Mouse (Mus musculus): Measurements from ENCODE around the gene Ccdc106. TPM values are rescaled to one million over a fixed set of nuclear protein-coding genes. Genes with fewer than 3 reads are reported as not detected.

Gene Ccdc106
- 7.5 and 11.2 TPM in 2 replicates for total RNA-seq (2012; rRNA removed)

GRCm38 (mm10) chr7:5020000-5020681, at the start of gene Ccdc106, which contains the start of gene Zfp865:
Gene Ccdc106, plus strand, starts transcription at chr7:5020553.
Gene Zfp865, plus strand, starts transcription at chr7:5020376.
- in situ Hi-C loops (cut with MboI; ENCODE audit: low sequenced_read_pairs in 2 of 2, unreplicated experiment in 2 of 2): no loop called here
- peak within 1 kb of the TSS; percentile 95 for H3K9ac ChIP-seq (ENCODE audit: insufficient read depth, low read depth, low read length, poor library complexity, severe bottlenecking)
- peak within 1 kb of the TSS; percentile 59 to 97 for H3K4me3 ChIP-seq (ENCODE audit: insufficient read depth in 1 of 2, low read depth in 1 of 2, low read length in 2 of 2, poor library complexity in 1 of 2, severe bottlenecking in 1 of 2)
- H3K4me1 ChIP-seq (ENCODE audit: control insufficient read depth in 2 of 2, insufficient read depth in 2 of 2, low read length in 2 of 2, poor library complexity in 1 of 2): peaks cover 4 to 16% of the 10 kb centered on the region in 2 experiments; a peak in 3 of 4 replicates
- H3K36me3 ChIP-seq (ENCODE audit: control insufficient read depth, insufficient read depth, low read length, poor library complexity, severe bottlenecking): peaks cover 16% of the 10 kb centered on the region; the same call in 1 of the 2 replicates
- peak within 1 kb of the TSS; percentile 94 for H3K27ac ChIP-seq (ENCODE audit: insufficient read depth, low read depth, low read length, poor library complexity, severe bottlenecking)
- peak; percentile 98 for DNase-seq (ENCODE audit: low read depth, low spot score)
- no peaks in the 10 kb centered on the region for H3K9me3 ChIP-seq (ENCODE audit: control insufficient read depth, insufficient read depth, low read depth, low read length)
- TF ChIP-seq HCFC1 (IDR thresholded peaks at IDR 0.05; ENCODE audit: borderline replicate concordance, insufficient read depth, low read length) (0 out of 2 replicates have a peak, but pooled peaks have one; percentile 65), MAFK (IDR thresholded peaks at IDR 0.05; ENCODE audit: insufficient read depth, low read depth, low read length) (no peak)

GRCm38 (mm10) chr7:4971068-4971467, 49.3 kb upstream of the Ccdc106 start, which contains the start of gene Sbk3:
Gene Sbk3, minus strand, starts transcription at chr7:4971168.
- Histone ChIP-seq H3K4me3 (ENCODE audit: insufficient read depth in 1 of 2, low read depth in 1 of 2, low read length in 2 of 2, poor library complexity in 1 of 2, severe bottlenecking in 1 of 2) (no peak within 1 kb of the TSS), H3K9ac (ENCODE audit: insufficient read depth, low read depth, low read length, poor library complexity, severe bottlenecking) (no peak within 1 kb of the TSS), H3K36me3 (ENCODE audit: control insufficient read depth, insufficient read depth, low read length, poor library complexity, severe bottlenecking) (no peaks in the 10 kb centered on the region), H3K27ac (ENCODE audit: insufficient read depth, low read depth, low read length, poor library complexity, severe bottlenecking) (no peak within 1 kb of the TSS), H3K9me3 (ENCODE audit: control insufficient read depth, insufficient read depth, low read depth, low read length) (no peaks in the 10 kb centered on the region), H3K4me1 (ENCODE audit: control insufficient read depth in 2 of 2, insufficient read depth in 2 of 2, low read length in 2 of 2, poor library complexity in 1 of 2) (no peaks in the 10 kb centered on the region)
- no peak for DNase-seq (ENCODE audit: low read depth, low spot score)
- in situ Hi-C loops (cut with MboI; ENCODE audit: low sequenced_read_pairs in 2 of 2, unreplicated experiment in 2 of 2): no loop called here
- TF ChIP-seq ZNF384 (IDR thresholded peaks at IDR 0.05; ENCODE audit: low read depth, low read length) (no peak), CHD2 (IDR thresholded peaks at IDR 0.05; ENCODE audit: low read depth, low read length) (no peak), HCFC1 (IDR thresholded peaks at IDR 0.05; ENCODE audit: borderline replicate concordance, insufficient read depth, low read length) (no peak)

DNA sequence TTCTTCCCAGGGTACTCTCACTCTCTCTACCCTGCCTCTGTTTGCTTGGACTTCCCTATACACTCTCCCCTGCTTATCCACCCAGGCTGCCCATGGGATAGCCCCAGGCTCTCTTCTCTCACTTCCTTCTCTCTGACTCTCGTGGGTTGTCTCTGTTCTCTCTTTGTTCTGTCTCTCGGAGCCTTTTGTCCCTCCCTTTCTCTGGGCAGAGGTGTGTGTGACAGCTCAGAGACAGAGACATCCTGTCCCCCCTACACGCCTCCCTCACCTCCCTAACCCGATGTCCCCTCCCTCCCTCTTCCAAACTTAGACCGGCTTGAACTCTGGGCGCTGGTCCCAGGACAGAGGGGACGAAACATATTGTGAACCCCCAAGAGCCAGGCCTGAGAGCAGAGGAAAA, 48.6 kb upstream of the Ccdc106 start:
- H3K27ac ChIP-seq (ENCODE audit: insufficient read depth, low read depth, low read length, poor library complexity, severe bottlenecking): no peak overlapping the region
- no peaks in the 10 kb centered on the region for H3K36me3 ChIP-seq (ENCODE audit: control insufficient read depth, insufficient read depth, low read length, poor library complexity, severe bottlenecking)
- DNase-seq (ENCODE audit: low read depth, low spot score): no peak
- no peak overlapping the region for H3K4me3 ChIP-seq (ENCODE audit: insufficient read depth in 1 of 2, low read depth in 1 of 2, low read length in 2 of 2, poor library complexity in 1 of 2, severe bottlenecking in 1 of 2)
- H3K9me3 ChIP-seq (ENCODE audit: control insufficient read depth, insufficient read depth, low read depth, low read length): no peaks in the 10 kb centered on the region
- no peak overlapping the region for H3K9ac ChIP-seq (ENCODE audit: insufficient read depth, low read depth, low read length, poor library complexity, severe bottlenecking)
- in situ Hi-C loops (cut with MboI; ENCODE audit: low sequenced_read_pairs in 2 of 2, unreplicated experiment in 2 of 2): no loop called here
- no peaks in the 10 kb centered on the region for H3K4me1 ChIP-seq (ENCODE audit: control insufficient read depth in 2 of 2, insufficient read depth in 2 of 2, low read length in 2 of 2, poor library complexity in 1 of 2)
- TF ChIP-seq MAFK (IDR thresholded peaks at IDR 0.05; ENCODE audit: insufficient read depth, low read depth, low read length) (no peak), ZC3H11A (IDR thresholded peaks at IDR 0.05; ENCODE audit: borderline replicate concordance, low read depth, low read length) (no peak), CHD2 (IDR thresholded peaks at IDR 0.05; ENCODE audit: low read depth, low read length) (no peak), ZNF384 (IDR thresholded peaks at IDR 0.05; ENCODE audit: low read depth, low read length) (no peak), HCFC1 (IDR thresholded peaks at IDR 0.05; ENCODE audit: borderline replicate concordance, insufficient read depth, low read length) (no peak)

DNA sequence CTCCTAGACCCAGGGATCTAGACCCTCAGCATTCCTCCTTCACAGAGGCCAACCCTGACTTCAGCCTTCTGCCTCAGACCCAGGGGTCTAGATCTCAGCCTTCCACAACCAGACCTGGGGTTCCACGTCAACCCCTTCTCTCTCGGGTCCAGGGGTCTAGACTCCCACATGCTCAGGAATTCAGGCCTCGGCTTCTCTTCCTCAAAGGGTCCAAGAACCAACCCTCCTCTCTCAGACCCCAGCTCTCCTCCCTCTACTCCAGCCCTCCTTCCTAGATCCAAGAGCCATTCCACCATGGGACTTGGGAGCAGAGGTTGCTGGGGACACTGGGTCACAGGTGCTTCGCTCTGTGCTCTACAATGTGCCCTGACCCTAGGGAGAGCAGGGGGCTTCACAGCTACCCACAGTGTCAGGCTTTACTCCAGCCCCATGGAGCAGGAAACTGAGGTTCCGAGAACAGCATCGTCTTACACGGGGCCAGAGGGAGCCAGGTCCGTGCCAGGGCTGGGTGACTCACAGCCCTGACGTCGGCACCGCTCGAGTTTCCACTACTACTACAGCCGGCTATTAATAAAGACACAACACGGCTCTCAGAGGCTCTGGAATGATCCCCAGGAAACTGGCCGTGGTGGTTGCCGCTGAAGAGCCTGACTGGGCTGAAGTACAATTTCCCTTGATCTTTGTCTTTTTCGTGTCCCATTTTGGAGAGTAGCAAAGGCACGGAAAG, 47.9 kb upstream of the Ccdc106 start:
- DNase-seq (ENCODE audit: low read depth, low spot score): no peak

More for the DNA sequence above, 47.9 kb upstream of the Ccdc106 start:
- no peak for TF ChIP-seq HCFC1 (IDR thresholded peaks at IDR 0.05; ENCODE audit: borderline replicate concordance, insufficient read depth, low read length)
- no peak for TF ChIP-seq ZC3H11A (IDR thresholded peaks at IDR 0.05; ENCODE audit: borderline replicate concordance, low read depth, low read length)
- no peak for TF ChIP-seq ZNF384 (IDR thresholded peaks at IDR 0.05; ENCODE audit: low read depth, low read length)
- no peak for TF ChIP-seq CHD2 (IDR thresholded peaks at IDR 0.05; ENCODE audit: low read depth, low read length)
- no peak for TF ChIP-seq MAFK (IDR thresholded peaks at IDR 0.05; ENCODE audit: insufficient read depth, low read depth, low read length)
- in situ Hi-C loops (cut with MboI; ENCODE audit: low sequenced_read_pairs in 2 of 2, unreplicated experiment in 2 of 2): no loop called here
- Histone ChIP-seq H3K27ac (ENCODE audit: insufficient read depth, low read depth, low read length, poor library complexity, severe bottlenecking) (no peak overlapping the region), H3K4me3 (ENCODE audit: insufficient read depth in 1 of 2, low read depth in 1 of 2, low read length in 2 of 2, poor library complexity in 1 of 2, severe bottlenecking in 1 of 2) (no peak overlapping the region), H3K4me1 (ENCODE audit: control insufficient read depth in 2 of 2, insufficient read depth in 2 of 2, low read length in 2 of 2, poor library complexity in 1 of 2) (no peaks in the 10 kb centered on the region), H3K9ac (ENCODE audit: insufficient read depth, low read depth, low read length, poor library complexity, severe bottlenecking) (no peak overlapping the region), H3K9me3 (ENCODE audit: control insufficient read depth, insufficient read depth, low read depth, low read length) (no peaks in the 10 kb centered on the region), H3K36me3 (ENCODE audit: control insufficient read depth, insufficient read depth, low read length, poor library complexity, severe bottlenecking) (no peaks in the 10 kb centered on the region)

All from ES-E14 (cell line).